Mouse (Mus musculus) limb, embryonic 10.5 days (tissue): ENCODE data around the gene Aif1. TPM values are rescaled to one million over a fixed set of nuclear protein-coding genes. Genes with fewer than 3 reads are reported as not detected.

Experiments used
- DNase-seq: peaks from one replicate; pipeline ENCODE4 v3.0.0-alpha.2; 2017; ENCODE audit warnings: low spot score
- H3K27ac ChIP-seq: fragments of 300-500 bp; sonication (generic); 2 replicates; pipeline ENCODE4 v1.5.1; 2016; ENCODE audit warnings: mild to moderate bottlenecking
- H3K27me3 ChIP-seq: fragments of 300-500 bp; sonication (generic); 2 replicates; pipeline ENCODE4 v1.6.1; 2016; ENCODE audit warnings: low read depth, mild to moderate bottlenecking; ENCODE audit not compliant: poor library complexity, severe bottlenecking
- H3K36me3 ChIP-seq: fragments of 300-500 bp; sonication (generic); 2 replicates; pipeline ENCODE4 v1.6.1; 2016; ENCODE audit warnings: mild to moderate bottlenecking, moderate library complexity
- H3K4me1 ChIP-seq: fragments of 300-500 bp; sonication (generic); 2 replicates; pipeline ENCODE4 v1.6.1; 2016
- H3K4me3 ChIP-seq: fragments of 300-500 bp; sonication (generic); 2 replicates; pipeline ENCODE4 v1.5.1; 2016; ENCODE audit warnings: mild to moderate bottlenecking, moderate library complexity
- H3K9me3 ChIP-seq: fragments of 300-500 bp; sonication (generic); replicated peaks from 2 replicates; pipeline ENCODE4 v1.6.1; 2016; ENCODE audit warnings: mild to moderate bottlenecking
- whole genome bisulfite sequencing: fragments of 180-500 bp; shearing (Covaris S2); methylation state at CpG from one replicate; pipeline ENCODE4 v1.1.7; 2016; 5-methylcytosine and 5-hydroxymethylcytosine counted together
- polyA plus RNA-seq: library from polyadenylated mRNA; unstranded; fragments of >200 nt; fragmentation: Nextera tagmentation; extraction: Ambion mirVana; gene quantifications from 2 replicates; pipeline ENCODE4 v1.2.1, GENCODE M21; 2016

The Aif1 gene
- polyA plus RNA-seq, 1 experiment from 2014 or later = 1.8 TPM

- no peaks in the 10 kb centered on the region for H3K9me3 ChIP-seq
- no peak overlapping the region for H3K27ac ChIP-seq
- peaks cover 97% of the 10 kb centered on the region for H3K36me3 ChIP-seq
- 61% methylated on average over 3 of the region's 3 CpGs for WGBS
- no peaks in the 10 kb centered on the region for H3K4me1 ChIP-seq
- DNase-seq = no peak
- no peaks in the 10 kb centered on the region for H3K27me3 ChIP-seq
- no peak overlapping the region for H3K4me3 ChIP-seq
Measured at GRCm38 (mm10) chr17:35147348-35147747, 28.5 kb downstream of the Aif1 start.

- peaks cover 97% of the 10 kb centered on the region for H3K36me3 ChIP-seq
- no peaks in the 10 kb centered on the region for H3K4me1 ChIP-seq
- no peak overlapping the region for H3K27ac ChIP-seq
- H3K4me3 ChIP-seq = no peak overlapping the region
- H3K9me3 ChIP-seq = no peaks in the 10 kb centered on the region
- no peaks in the 10 kb centered on the region for H3K27me3 ChIP-seq
- 91% methylated on average over 5 of the region's 5 CpGs for WGBS
- no peak for DNase-seq
Measured at GRCm38 (mm10) chr17:35146139-35146538, 29.7 kb downstream of the Aif1 start.

GRCm38 (mm10) chr17:35141971-35142370 lies 33.9 kb downstream of the Aif1 start:
- no peak for DNase-seq
- Histone ChIP-seq H3K27ac (no peak overlapping the region), H3K4me1 (peaks cover 6% of the 10 kb centered on the region; the same call in 1 of the 2 replicates), H3K27me3 (no peaks in the 10 kb centered on the region), H3K36me3 (peaks cover 97% of the 10 kb centered on the region), H3K4me3 (no peak overlapping the region), H3K9me3 (no peaks in the 10 kb centered on the region)
- WGBS = 91% methylated on average over 6 of the region's 6 CpGs

- Histone ChIP-seq H3K27ac (no peak overlapping the region), H3K27me3 (no peaks in the 10 kb centered on the region), H3K36me3 (peaks cover 83% of the 10 kb centered on the region), H3K4me1 (peaks cover 14% of the 10 kb centered on the region), H3K4me3 (no peak overlapping the region), H3K9me3 (no peaks in the 10 kb centered on the region)
- no peak for DNase-seq
- 82% methylated on average over 16 of the region's 16 CpGs for WGBS
Measured at GRCm38 (mm10) chr17:35140490-35140996, 35.3 kb downstream of the Aif1 start.

- DNase-seq = no peak
- Histone ChIP-seq H3K36me3 (peaks cover 70% of the 10 kb centered on the region), H3K9me3 (no peaks in the 10 kb centered on the region), H3K4me1 (peaks cover 14% of the 10 kb centered on the region), H3K4me3 (no peak overlapping the region), H3K27me3 (no peaks in the 10 kb centered on the region), H3K27ac (no peak overlapping the region)
- 93% methylated on average over 3 of the region's 3 CpGs for WGBS
Measured at GRCm38 (mm10) chr17:35139269-35139668, 36.6 kb downstream of the Aif1 start.

- peak overlapping the region; percentile 85 for H3K4me3 ChIP-seq
- H3K9me3 ChIP-seq = no peaks in the 10 kb centered on the region
- H3K27ac ChIP-seq = peak overlapping the region; percentile 97
- H3K4me1 ChIP-seq = peaks cover 14% of the 10 kb centered on the region
- DNase-seq = no peak
- under 1% methylated on average over 43 of the region's 43 CpGs for WGBS
- H3K27me3 ChIP-seq = no peaks in the 10 kb centered on the region
- peaks cover 37% of the 10 kb centered on the region for H3K36me3 ChIP-seq
Measured at GRCm38 (mm10) chr17:35135591-35136320, 40.1 kb downstream of the Aif1 start.

GRCm38 (mm10) chr17:35134801-35135590 lies 40.9 kb downstream of the Aif1 start, which contains the start of gene Bag6:
Gene Bag6, plus strand, starts transcription at chr17:35135178.
- under 1% methylated on average over 66 of the region's 66 CpGs for WGBS
- peaks cover 32% of the 10 kb centered on the region for H3K36me3 ChIP-seq
- H3K9me3 ChIP-seq = no peaks in the 10 kb centered on the region
- peak within 1 kb of the TSS; percentile 85 for H3K4me3 ChIP-seq
- peak within 1 kb of the TSS; percentile 97 for H3K27ac ChIP-seq
- peak; percentile 96 for DNase-seq
- H3K27me3 ChIP-seq = no peaks in the 10 kb centered on the region
- peaks cover 14% of the 10 kb centered on the region for H3K4me1 ChIP-seq

GRCm38 (mm10) chr17:35133517-35133916 lies 42.4 kb downstream of the Aif1 start:
- H3K4me1 ChIP-seq = peaks cover 21% of the 10 kb centered on the region
- no peak overlapping the region for H3K27ac ChIP-seq
- no peak overlapping the region for H3K4me3 ChIP-seq
- H3K9me3 ChIP-seq = no peaks in the 10 kb centered on the region
- WGBS = 97% methylated on average over 7 of the region's 7 CpGs
- no peak for DNase-seq
- peaks cover 24% of the 10 kb centered on the region for H3K36me3 ChIP-seq
- no peaks in the 10 kb centered on the region for H3K27me3 ChIP-seq

- WGBS = 78% methylated on average over 3 of the region's 3 CpGs
- H3K27ac ChIP-seq = no peak overlapping the region
- no peak for DNase-seq
- H3K36me3 ChIP-seq = peaks cover 20% of the 10 kb centered on the region
- H3K27me3 ChIP-seq = no peaks in the 10 kb centered on the region
- H3K4me1 ChIP-seq = peaks cover 26% of the 10 kb centered on the region
- no peak overlapping the region for H3K4me3 ChIP-seq
- no peaks in the 10 kb centered on the region for H3K9me3 ChIP-seq
Measured at GRCm38 (mm10) chr17:35132174-35132560, 43.7 kb downstream of the Aif1 start.

- H3K36me3 ChIP-seq = peaks cover 21% of the 10 kb centered on the region
- WGBS = 84% methylated on average over 15 of the region's 15 CpGs
- H3K27ac ChIP-seq = no peak within 1 kb of the TSS
- no peaks in the 10 kb centered on the region for H3K27me3 ChIP-seq
- H3K4me3 ChIP-seq = no peak within 1 kb of the TSS
- no peak for DNase-seq
- H3K9me3 ChIP-seq = no peaks in the 10 kb centered on the region
- peaks cover 26% of the 10 kb centered on the region for H3K4me1 ChIP-seq
Measured at GRCm38 (mm10) chr17:35131500-35132173, 44.2 kb downstream of the Aif1 start, which contains the start of gene Apom. Gene Apom, minus strand, starts transcription at chr17:35132050.

GRCm38 (mm10) chr17:35131038-35131437 lies 44.8 kb downstream of the Aif1 start:
- H3K9me3 ChIP-seq = no peaks in the 10 kb centered on the region
- H3K4me3 ChIP-seq = no peak overlapping the region
- H3K27ac ChIP-seq = no peak overlapping the region
- no peaks in the 10 kb centered on the region for H3K27me3 ChIP-seq
- H3K4me1 ChIP-seq = peaks cover 27% of the 10 kb centered on the region
- DNase-seq = no peak
- WGBS = 91% methylated on average over 8 of the region's 8 CpGs
- peaks cover 21% of the 10 kb centered on the region for H3K36me3 ChIP-seq

- no peaks in the 10 kb centered on the region for H3K9me3 ChIP-seq
- peaks cover 34% of the 10 kb centered on the region for H3K36me3 ChIP-seq
- WGBS = 77% methylated on average over 11 of the region's 11 CpGs
- H3K27ac ChIP-seq = no peak overlapping the region
- no peak overlapping the region for H3K4me3 ChIP-seq
- DNase-seq = no peak
- H3K27me3 ChIP-seq = no peaks in the 10 kb centered on the region
- H3K4me1 ChIP-seq = peaks cover 36% of the 10 kb centered on the region
Measured at GRCm38 (mm10) chr17:35128996-35129395, 46.9 kb downstream of the Aif1 start.
